Mouse (Mus musculus) kidney, adult 8-10 months (tissue): Measurements from ENCODE around the gene Upp2.

Experiments
- DNase-seq, 2 experiments: peaks; one replicate each; pipeline ENCODE4 v3.0.0; 2022

Gene Upp2

GRCm38 (mm10) chr2:58567066-58567810 lies at the start of gene Upp2, which contains the start of gene Acvr1:
TSS of gene Upp2 (plus strand) at chr2:58567298.
TSS of gene Acvr1 (minus strand) at chr2:58567157.
- peak; percentile 89 to 91 for DNase-seq

GRCm38 (mm10) chr2:58518517-58518916 lies 48.6 kb upstream of the Upp2 start:
- peak in 1 of 2 experiments; percentile 43 for DNase-seq

GRCm38 (mm10) chr2:58520727-58521126 lies 46.4 kb upstream of the Upp2 start:
- DNase-seq, result no peak

GRCm38 (mm10) chr2:58521621-58522020 lies 45.5 kb upstream of the Upp2 start:
- DNase-seq, result no peak

GRCm38 (mm10) chr2:58523097-58523496 lies 44.0 kb upstream of the Upp2 start:
- DNase-seq, result no peak

GRCm38 (mm10) chr2:58523894-58524293 lies 43.2 kb upstream of the Upp2 start:
- DNase-seq, result peak in 1 of 2 experiments; percentile 33

- peak in 1 of 2 experiments; percentile 48 for DNase-seq
These were observed 42.7 kb upstream of the Upp2 start for GRCm38 (mm10) chr2:58524356-58524755.

GRCm38 (mm10) chr2:58527786-58528185 lies 39.3 kb upstream of the Upp2 start:
- no peak for DNase-seq

GRCm38 (mm10) chr2:58529384-58529783 lies 37.7 kb upstream of the Upp2 start:
- no peak for DNase-seq

- DNase-seq, result peak; percentile 37 to 51
These were observed 37.1 kb upstream of the Upp2 start for GRCm38 (mm10) chr2:58529860-58530440.

- DNase-seq, result no peak
These were observed 36.6 kb upstream of the Upp2 start for GRCm38 (mm10) chr2:58530521-58530920.

GRCm38 (mm10) chr2:58532260-58532850 lies 34.7 kb upstream of the Upp2 start:
- peak; percentile 68 to 71 for DNase-seq

GRCm38 (mm10) chr2:58533521-58534001 lies 33.5 kb upstream of the Upp2 start:
- DNase-seq, result no peak

- DNase-seq, result no peak
These were observed 32.7 kb upstream of the Upp2 start for GRCm38 (mm10) chr2:58534379-58534778.

GRCm38 (mm10) chr2:58535233-58535632 lies 31.9 kb upstream of the Upp2 start:
- peak; percentile 82 to 89 for DNase-seq

- DNase-seq, result no peak
These were observed 30.3 kb upstream of the Upp2 start for GRCm38 (mm10) chr2:58536796-58537195.

GRCm38 (mm10) chr2:58538196-58538595 lies 28.9 kb upstream of the Upp2 start:
- no peak for DNase-seq

- DNase-seq, result no peak
These were observed 23.8 kb upstream of the Upp2 start for GRCm38 (mm10) chr2:58543252-58543651.

GRCm38 (mm10) chr2:58544368-58544767 lies 22.7 kb upstream of the Upp2 start:
- no peak for DNase-seq

- DNase-seq, result no peak
These were observed 20.8 kb upstream of the Upp2 start for GRCm38 (mm10) chr2:58546264-58546663.

- DNase-seq, result no peak
These were observed 18.2 kb upstream of the Upp2 start for GRCm38 (mm10) chr2:58548943-58549342.

- no peak for DNase-seq
These were observed 17.1 kb upstream of the Upp2 start for GRCm38 (mm10) chr2:58549960-58550359.

- no peak for DNase-seq
These were observed 16.6 kb upstream of the Upp2 start for GRCm38 (mm10) chr2:58550488-58550887.

GRCm38 (mm10) chr2:58551866-58552265 lies 15.2 kb upstream of the Upp2 start:
- no peak for DNase-seq
